Mouse (Mus musculus) MEL (cell line): ENCODE results near the gene Nudc. TPM values are rescaled to one million over a fixed set of nuclear protein-coding genes. Genes with fewer than 3 reads are reported as not detected.
A peak's percentile ranks its signal among the peaks of the same experiment; 100 is the strongest.

Experiments used
- DNase-seq: peaks from one replicate; pipeline ENCODE4 v3.0.0; 2011; ENCODE audit warnings: low read depth, low spot score
- H3K27ac ChIP-seq: 2 replicates; pipeline ENCODE4 v1.5.1; 2012; ENCODE audit warnings: low read depth, mild to moderate bottlenecking, control low read depth, low read length, moderate library complexity; ENCODE audit not compliant: control insufficient read depth
- H3K27me3 ChIP-seq, 2 experiments: fragments of 150-350 bp in 1 of 2; sonication (generic) in 1 of 2; 2 replicates each; pipeline ENCODE4 v1.6.1; 2012; ENCODE audit warnings: low read length in 2 of 2, mild to moderate bottlenecking in 2 of 2, improper control_type of control experiment in 1 of 2, moderate library complexity in 1 of 2; ENCODE audit not compliant: insufficient read depth in 2 of 2, control insufficient read depth in 1 of 2
- H3K36me3 ChIP-seq, 2 experiments: 2 replicates each; pipeline ENCODE4 v1.6.1; 2012 to 2014; ENCODE audit warnings: low read length in 2 of 2, improper control_type of control experiment in 1 of 2, inconsistent platforms in 1 of 2, mild to moderate bottlenecking in 1 of 2; ENCODE audit not compliant: insufficient read depth in 2 of 2, control insufficient read depth in 1 of 2
- H3K4me1 ChIP-seq, 2 experiments: fragments of 150-350 bp in 1 of 2; sonication (generic) in 1 of 2; 2 replicates each; pipeline ENCODE4 v1.6.1; 2012; ENCODE audit warnings: low read length in 2 of 2, improper control_type of control experiment in 1 of 2, mild to moderate bottlenecking in 1 of 2; ENCODE audit not compliant: insufficient read depth in 2 of 2, control insufficient read depth in 1 of 2
- H3K4me3 ChIP-seq, 2 experiments: fragments of 150-350 bp in 1 of 2; sonication (generic) in 1 of 2; 2 replicates each; pipeline ENCODE4 v1.5.1; 2012; ENCODE audit warnings: low read depth in 2 of 2, low read length in 2 of 2, mild to moderate bottlenecking in 2 of 2, moderate library complexity in 2 of 2, control low read depth in 1 of 2, improper control_type of control experiment in 1 of 2; ENCODE audit not compliant: control insufficient read depth in 1 of 2, insufficient read depth in 1 of 2
- H3K79me2 ChIP-seq: 2 replicates; pipeline ENCODE4 v1.6.1; 2012; ENCODE audit warnings: mild to moderate bottlenecking, low read length, moderate library complexity; ENCODE audit not compliant: control insufficient read depth, poor library complexity, insufficient read depth
- H3K9ac ChIP-seq: 2 replicates; pipeline ENCODE4 v1.6.1; 2012; ENCODE audit warnings: low read depth, mild to moderate bottlenecking, control low read depth, low read length, moderate library complexity; ENCODE audit not compliant: control insufficient read depth, poor library complexity, severe bottlenecking
- H3K9me3 ChIP-seq: fragments of 150-350 bp; sonication (generic); replicated peaks from 2 replicates; pipeline ENCODE4 v1.6.1; 2012; ENCODE audit warnings: mild to moderate bottlenecking, low read length, improper control_type of control experiment, moderate library complexity; ENCODE audit not compliant: insufficient read depth
- BHLHE40 ChIP-seq: IDR thresholded peaks from 2 replicates; pipeline ENCODE4 v1.6.1; 2012; ENCODE audit warnings: low read depth, mild to moderate bottlenecking, inconsistent platforms, low read length, improper control_type of control experiment, borderline replicate concordance
- E2F4 ChIP-seq: IDR thresholded peaks from 2 replicates; pipeline ENCODE4 v1.6.1; 2011; ENCODE audit warnings: low read depth, low read length, improper control_type of control experiment, borderline replicate concordance
- ELF1 ChIP-seq: IDR thresholded peaks from 2 replicates; pipeline ENCODE4 v1.6.1; 2014; ENCODE audit warnings: low read depth, mild to moderate bottlenecking, inconsistent platforms, low read length, improper control_type of control experiment, moderate library complexity
- EP300 ChIP-seq, 2 experiments: IDR thresholded peaks; 2 replicates each; pipeline ENCODE4 v1.6.1; 2011; ENCODE audit warnings: improper control_type of control experiment in 2 of 2, low read length in 2 of 2, low read depth in 1 of 2, mild to moderate bottlenecking in 1 of 2
- GABPA ChIP-seq: IDR thresholded peaks from 2 replicates; pipeline ENCODE4 v1.6.1; 2012; ENCODE audit warnings: low read depth, mild to moderate bottlenecking, inconsistent platforms, low read length, improper control_type of control experiment, moderate library complexity
- HCFC1 ChIP-seq: IDR thresholded peaks from 2 replicates; pipeline ENCODE4 v1.6.1; 2012; ENCODE audit warnings: low read depth, mild to moderate bottlenecking, inconsistent platforms, low read length, improper control_type of control experiment, moderate library complexity
- JUND ChIP-seq: IDR thresholded peaks from 2 replicates; pipeline ENCODE4 v1.6.1; 2011; ENCODE audit warnings: low read depth, mild to moderate bottlenecking, improper control_type of control experiment, low read length
- KAT2A ChIP-seq: conservative IDR thresholded peaks from 2 replicates; pipeline ENCODE4 v1.6.1; 2012; ENCODE audit warnings: low read depth, low read length, improper control_type of control experiment, inconsistent platforms
- MAFK ChIP-seq: IDR thresholded peaks from 2 replicates; pipeline ENCODE4 v1.6.1; 2011; ENCODE audit warnings: low read depth, mild to moderate bottlenecking, low read length, improper control_type of control experiment, borderline replicate concordance
- MAZ ChIP-seq: IDR thresholded peaks from 2 replicates; pipeline ENCODE4 v1.6.1; 2012; ENCODE audit warnings: low read depth, mild to moderate bottlenecking, inconsistent platforms, low read length, improper control_type of control experiment
- NELFE ChIP-seq: IDR thresholded peaks from 2 replicates; pipeline ENCODE4 v1.6.1; 2011; ENCODE audit warnings: low read depth, low read length, improper control_type of control experiment
- POLR2AphosphoS2 ChIP-seq: IDR thresholded peaks from 2 replicates; pipeline ENCODE4 v1.6.1; 2011; ENCODE audit warnings: low read length, improper control_type of control experiment
- RAD21 ChIP-seq: IDR thresholded peaks from 2 replicates; pipeline ENCODE4 v1.6.1; 2011; ENCODE audit warnings: mild to moderate bottlenecking, low read depth, low read length, improper control_type of control experiment
- SIN3A ChIP-seq: IDR thresholded peaks from 2 replicates; pipeline ENCODE4 v1.6.1; 2012; ENCODE audit warnings: low read length, improper control_type of control experiment, inconsistent platforms
- SMC3 ChIP-seq: IDR thresholded peaks from 2 replicates; pipeline ENCODE4 v1.6.1; 2011; ENCODE audit warnings: low read depth, low read length, improper control_type of control experiment
- TAL1 ChIP-seq: IDR thresholded peaks from 2 replicates; pipeline ENCODE4 v1.6.1; 2012; ENCODE audit warnings: mild to moderate bottlenecking, inconsistent platforms, low read length, moderate library complexity, mixed read lengths
- TBP ChIP-seq: IDR thresholded peaks from 2 replicates; pipeline ENCODE4 v1.8.0; 2011; ENCODE audit warnings: low read depth, low read length, improper control_type of control experiment
- UBTF ChIP-seq: IDR thresholded peaks from 2 replicates; pipeline ENCODE4 v1.6.1; 2012; ENCODE audit warnings: low read depth, mild to moderate bottlenecking, inconsistent platforms, low read length, improper control_type of control experiment, moderate library complexity, borderline replicate concordance; ENCODE audit not compliant: insufficient read depth
- USF1 ChIP-seq: IDR thresholded peaks from 2 replicates; pipeline ENCODE4 v1.6.1; 2014; ENCODE audit warnings: low read depth, mild to moderate bottlenecking, inconsistent platforms, low read length, improper control_type of control experiment, moderate library complexity
- ZC3H11A ChIP-seq: IDR thresholded peaks from 2 replicates; pipeline ENCODE4 v1.6.1; 2012; ENCODE audit warnings: low read depth, mild to moderate bottlenecking, inconsistent platforms, low read length, improper control_type of control experiment
- polyA plus RNA-seq, 2 experiments: library from polyadenylated mRNA; stranded (reverse) in 1 of 2; unstranded in 1 of 2; fragments of >175 nt in 1 of 2; fragments of >200 nt in 1 of 2; gene quantifications; 2 replicates each; pipeline versions ENCODE4 v1.2.1 to v1.2.4; 2012; ENCODE audit warnings: low replicate concordance in 2 of 2, low read depth in 1 of 2; ENCODE audit not compliant: insufficient read length in 2 of 2, insufficient read depth in 1 of 2, missing spikeins in 1 of 2
- total RNA-seq: library from RNA; depleted of rRNA; stranded (reverse); fragments of 300-350 nt; gene quantifications from 2 replicates; pipeline ENCODE4 v1.2.3, GENCODE M21; 2012

Nudc gene
- total and polyA plus RNA-seq, 3 experiments, result 516 to 732 TPM; not detected in 1

- Histone ChIP-seq H3K9ac (peak within 1 kb of the TSS; percentile 50; the same call in 1 of the 2 replicates), H3K27me3 (no peaks in the 10 kb centered on the region; a peak in 2 of 4 replicates), H3K4me3 (peak within 1 kb of the TSS; percentile 43 to 61; a peak in 3 of 4 replicates), H3K4me1 (peaks cover 3 to 9% of the 10 kb centered on the region in 2 experiments; a peak in 3 of 4 replicates), H3K79me2 (no peaks in the 10 kb centered on the region; the same call in 1 of the 2 replicates), H3K9me3 (no peaks in the 10 kb centered on the region), H3K36me3 (peaks cover 0 to 2% of the 10 kb centered on the region in 2 experiments; a peak in 1 of 4 replicates), H3K27ac (no peak within 1 kb of the TSS)
- peak; percentile 71 for DNase-seq
- no peak for TF ChIP-seq SIN3A
- TF ChIP-seq BHLHE40, result peak; percentile 90
Observed at GRCm38 (mm10) chr4:133498160-133498724, 47.6 kb downstream of the Nudc start, which contains the start of gene Trnp1. Gene Trnp1, minus strand, starts transcription at chr4:133498550.

GRCm38 (mm10) chr4:133497461-133498159, 48.2 kb downstream of the Nudc start:
- H3K36me3 ChIP-seq, result peaks cover 0 to 2% of the 10 kb centered on the region in 2 experiments; a peak in 1 of 4 replicates
- TF ChIP-seq KAT2A (no peak), TBP (no peak), UBTF (no peak), BHLHE40 (no peak), NELFE (no peak), ELF1 (no peak), POLR2AphosphoS2 (no peak), SMC3 (no peak), HCFC1 (no peak), RAD21 (no peak), MAZ (no peak), ZC3H11A (no peak), E2F4 (no peak), TAL1 (no peak), JUND (no peak), MAFK (no peak), USF1 (no peak), GABPA (no peak), EP300 (IDR thresholded peaks at IDR 0.05; ENCODE audit: low read depth in 1 of 2, low read length in 2 of 2) (no peak)
- H3K9me3 ChIP-seq, result no peaks in the 10 kb centered on the region
- H3K9ac ChIP-seq, result peak overlapping the region; percentile 50; the same call in 1 of the 2 replicates
- no peak for DNase-seq
- no peaks in the 10 kb centered on the region; a peak in 2 of 4 replicates for H3K27me3 ChIP-seq
- H3K4me3 ChIP-seq, result peak overlapping the region; percentile 43 to 61; a peak in 3 of 4 replicates
- no peaks in the 10 kb centered on the region; the same call in 1 of the 2 replicates for H3K79me2 ChIP-seq
- peaks cover 3 to 9% of the 10 kb centered on the region in 2 experiments; a peak in 3 of 4 replicates for H3K4me1 ChIP-seq
- no peak overlapping the region for H3K27ac ChIP-seq
